Mouse (Mus musculus) liver, embryonic 14.5 days (tissue): Measurements from ENCODE around the gene Il17rd.

Experiments used
- CTCF ChIP-seq: IDR thresholded peaks from 2 replicates; pipeline ENCODE4 v1.5.1; 2016; ENCODE audit warnings: antibody characterized with exemption, low read depth, control low read depth
- EP300 ChIP-seq: IDR thresholded peaks from 2 replicates; pipeline ENCODE4 v1.6.1; 2016; ENCODE audit warnings: antibody characterized with exemption, low read depth

- TF ChIP-seq EP300 (no peak), CTCF (no peak)
Measured at GRCm38 (mm10) chr14:27044967-27045361, 6.2 kb downstream of the Il17rd start.
